Mouse (Mus musculus) midbrain, embryonic 13.5 days (tissue): ENCODE data around the gene Lrrc61. TPM values are rescaled to one million over a fixed set of nuclear protein-coding genes. Genes with fewer than 3 reads are reported as not detected.
"Not testable (repeated sequence)": the region's sequence is repeated elsewhere in the genome, so short reads cannot be mapped to it uniquely, and the experiment has no call there.

ENCODE experiments used
- ATAC-seq: fragments of 200-750 bp; cut with Nextera tagmentation; 2 replicates; pipeline ENCODE4 v1.8.0; 2017; ENCODE audit warnings: mild to moderate bottlenecking, moderate TSS enrichment, moderate library complexity
- H3K27ac ChIP-seq: fragments of 300-500 bp; sonication (generic); 2 replicates; pipeline ENCODE4 v1.5.1; 2015; ENCODE audit warnings: inconsistent platforms, mild to moderate bottlenecking, moderate library complexity
- H3K27me3 ChIP-seq: fragments of 300-500 bp; sonication (generic); 2 replicates; pipeline ENCODE4 v1.6.1; 2015; ENCODE audit warnings: mild to moderate bottlenecking, inconsistent platforms
- H3K36me3 ChIP-seq: fragments of 300-500 bp; sonication (generic); 2 replicates; pipeline ENCODE4 v1.6.1; 2015; ENCODE audit warnings: mild to moderate bottlenecking, inconsistent platforms
- H3K4me1 ChIP-seq: fragments of 300-500 bp; sonication (generic); replicated peaks from 2 replicates; pipeline ENCODE4 v1.6.1; 2015; ENCODE audit warnings: inconsistent platforms
- H3K4me2 ChIP-seq: fragments of 300-500 bp; sonication (generic); replicated peaks from 2 replicates; pipeline ENCODE4 v1.6.1; 2015; ENCODE audit warnings: moderate library complexity, mild to moderate bottlenecking, inconsistent platforms
- H3K4me3 ChIP-seq: fragments of 300-500 bp; sonication (generic); replicated peaks from 2 replicates; pipeline ENCODE4 v1.5.1; 2015; ENCODE audit warnings: mild to moderate bottlenecking, inconsistent platforms
- H3K9ac ChIP-seq: fragments of 300-500 bp; sonication (generic); replicated peaks from 2 replicates; pipeline ENCODE4 v1.6.1; 2015; ENCODE audit warnings: mild to moderate bottlenecking, inconsistent platforms
- H3K9me3 ChIP-seq: fragments of 300-500 bp; sonication (generic); 2 replicates; pipeline ENCODE4 v1.6.1; 2016; ENCODE audit warnings: mild to moderate bottlenecking, inconsistent platforms
- WGBS: fragments of 180-500 bp; shearing (Covaris S2); methylation state at CpG from one replicate; pipeline ENCODE4 v1.1.7; 2015; 5-methylcytosine and 5-hydroxymethylcytosine counted together
- polyA plus RNA-seq: library from polyadenylated mRNA; unstranded; fragments of >200 nt; fragmentation: Nextera tagmentation; extraction: Ambion mirVana; gene quantifications from 2 replicates; pipeline ENCODE4 v1.2.1, GENCODE M21; 2015

Lrrc61 gene
- polyA plus RNA-seq, result 20.8 and 21.2 TPM in 2 replicates

- H3K27ac ChIP-seq, result peak within 1 kb of the TSS; percentile 97
- H3K9ac ChIP-seq, result peak within 1 kb of the TSS; percentile 85
- peaks cover 21% of the 10 kb centered on the region for H3K4me1 ChIP-seq
- peaks cover 19% of the 10 kb centered on the region for H3K36me3 ChIP-seq
- peak within 1 kb of the TSS; percentile 74 for H3K4me2 ChIP-seq
- WGBS, result under 1% methylated on average over 39 of the region's 39 CpGs
- peak within 1 kb of the TSS; percentile 52 for H3K4me3 ChIP-seq
- ATAC-seq, result peak; percentile 93
- H3K9me3 ChIP-seq, result no peaks in the 10 kb centered on the region
- no peaks in the 10 kb centered on the region for H3K27me3 ChIP-seq
Observed at GRCm38 (mm10) chr6:48554280-48555103, at the start of gene Lrrc61. Gene Lrrc61, plus strand, starts transcription at chr6:48554796.

GRCm38 (mm10) chr6:48508087-48508486, 46.5 kb upstream of the Lrrc61 start:
- H3K36me3 ChIP-seq, result peaks cover 21% of the 10 kb centered on the region
- no peaks in the 10 kb centered on the region for H3K9me3 ChIP-seq
- no peak overlapping the region for H3K27ac ChIP-seq
- ATAC-seq, result no peak
- no peak overlapping the region for H3K9ac ChIP-seq
- H3K27me3 ChIP-seq, result no peaks in the 10 kb centered on the region
- peaks cover 14% of the 10 kb centered on the region for H3K4me1 ChIP-seq
- no peak overlapping the region for H3K4me2 ChIP-seq
- WGBS, result 86% methylated on average over 4 of the region's 4 CpGs
- no peak overlapping the region for H3K4me3 ChIP-seq

DNA sequence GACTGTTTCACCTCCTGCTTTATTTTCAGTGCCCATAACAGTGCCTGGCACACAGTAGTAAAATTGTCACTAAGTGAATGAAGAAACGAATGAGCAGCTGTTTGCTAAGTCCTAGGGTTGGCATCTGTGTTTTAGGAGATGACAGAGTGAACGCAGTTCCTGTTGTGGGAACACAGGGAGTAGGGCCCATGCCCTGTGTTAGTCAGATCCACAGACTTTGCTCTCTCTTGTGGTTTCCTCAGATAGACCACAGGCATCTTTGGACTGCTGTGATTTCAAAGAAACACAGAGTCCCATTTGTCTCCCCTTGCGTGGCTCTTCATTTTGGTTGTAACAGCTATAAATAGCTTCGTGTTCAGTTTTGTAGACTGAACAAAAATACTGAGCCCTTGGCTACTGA, 44.2 kb upstream of the Lrrc61 start:
- H3K36me3 ChIP-seq, result peaks cover 43% of the 10 kb centered on the region
- no peak overlapping the region for H3K9ac ChIP-seq
- no peaks in the 10 kb centered on the region for H3K9me3 ChIP-seq
- ATAC-seq, result no peak
- H3K4me3 ChIP-seq, result no peak overlapping the region
- peaks cover 4% of the 10 kb centered on the region; the same call in 1 of the 2 replicates for H3K4me1 ChIP-seq
- 90% methylated on average over 4 of the region's 4 CpGs for WGBS
- no peak overlapping the region for H3K27ac ChIP-seq
- no peaks in the 10 kb centered on the region for H3K27me3 ChIP-seq
- no peak overlapping the region for H3K4me2 ChIP-seq

- 86% methylated on average over 7 of the region's 7 CpGs for WGBS
Observed at GRCm38 (mm10) chr6:48511861-48512260, 42.7 kb upstream of the Lrrc61 start.

GRCm38 (mm10) chr6:48524882-48525281, 29.7 kb upstream of the Lrrc61 start:
- not testable (repeated sequence) for H3K9me3 ChIP-seq, ATAC-seq, H3K4me3 ChIP-seq, H3K4me1 ChIP-seq, H3K9ac ChIP-seq, H3K4me2 ChIP-seq, H3K27me3 ChIP-seq, H3K27ac ChIP-seq
- 97% methylated on average over 16 of the region's 16 CpGs for WGBS
- H3K36me3 ChIP-seq, result peaks cover 14% of the 10 kb centered on the region; the same call in 1 of the 2 replicates

More at GRCm38 (mm10) chr6:48511861-48512260, 42.7 kb upstream of the Lrrc61 start:
- Histone ChIP-seq H3K4me1 (no peaks in the 10 kb centered on the region), H3K4me3 (no peak overlapping the region), H3K9ac (no peak overlapping the region), H3K27ac (no peak overlapping the region), H3K9me3 (no peaks in the 10 kb centered on the region), H3K27me3 (no peaks in the 10 kb centered on the region), H3K36me3 (peaks cover 57% of the 10 kb centered on the region), H3K4me2 (no peak overlapping the region)
- ATAC-seq, result no peak

GRCm38 (mm10) chr6:48527901-48528300, 26.7 kb upstream of the Lrrc61 start:
- Histone ChIP-seq H3K4me3 (no peak overlapping the region), H3K9ac (no peak overlapping the region), H3K27me3 (no peaks in the 10 kb centered on the region), H3K4me1 (no peaks in the 10 kb centered on the region), H3K27ac (no peak overlapping the region), H3K9me3 (no peaks in the 10 kb centered on the region), H3K36me3 (peaks cover 26% of the 10 kb centered on the region; the same call in 1 of the 2 replicates), H3K4me2 (no peak overlapping the region)
- ATAC-seq, result no peak
- 72% methylated on average over 9 of the region's 9 CpGs for WGBS

GRCm38 (mm10) chr6:48529261-48529660, 25.3 kb upstream of the Lrrc61 start:
- H3K4me3 ChIP-seq, result no peak overlapping the region
- WGBS, result 76% methylated on average over 14 of the region's 14 CpGs
- no peak overlapping the region for H3K9ac ChIP-seq
- H3K36me3 ChIP-seq, result peaks cover 26% of the 10 kb centered on the region; the same call in 1 of the 2 replicates
- no peaks in the 10 kb centered on the region for H3K4me1 ChIP-seq
- no peak overlapping the region for H3K27ac ChIP-seq
- no peak for ATAC-seq
- H3K4me2 ChIP-seq, result no peak overlapping the region
- no peaks in the 10 kb centered on the region for H3K9me3 ChIP-seq
- no peaks in the 10 kb centered on the region for H3K27me3 ChIP-seq

DNA sequence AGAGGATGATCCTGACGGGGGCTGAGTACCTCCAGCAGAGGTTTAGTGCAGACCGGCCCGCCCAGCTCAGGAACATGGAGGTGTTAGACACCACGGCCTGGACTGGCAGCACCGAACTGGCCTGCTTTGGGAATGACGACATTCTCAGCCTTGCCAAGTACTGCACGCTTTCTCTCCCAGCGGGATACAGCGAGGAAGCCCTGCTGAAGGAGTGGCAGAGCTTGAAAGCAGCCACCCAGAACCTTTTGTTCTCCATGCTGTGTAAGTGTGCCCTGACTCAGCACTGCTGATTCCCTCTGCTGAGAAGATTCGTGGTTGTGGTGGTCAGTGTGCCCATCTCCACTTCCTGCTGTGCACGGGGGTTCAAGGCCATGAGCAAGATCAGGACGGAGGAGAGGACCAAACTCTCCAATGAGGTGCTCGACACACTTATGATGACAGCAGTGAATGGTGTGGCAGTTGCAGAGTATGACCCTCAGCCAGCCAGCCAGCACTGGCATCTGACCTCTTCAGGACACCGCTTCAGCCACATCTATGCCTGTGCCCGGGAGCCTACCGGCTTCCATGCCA, 24.6 kb upstream of the Lrrc61 start:
- Histone ChIP-seq H3K36me3 (peaks cover 26% of the 10 kb centered on the region; the same call in 1 of the 2 replicates), H3K9ac (no peak overlapping the region), H3K27ac (no peak overlapping the region), H3K4me2 (no peak overlapping the region), H3K27me3 (no peaks in the 10 kb centered on the region), H3K4me3 (no peak overlapping the region), H3K9me3 (no peaks in the 10 kb centered on the region), H3K4me1 (no peaks in the 10 kb centered on the region)
- no peak for ATAC-seq
- 87% methylated on average over 16 of the region's 16 CpGs for whole genome bisulfite sequencing

- no peaks in the 10 kb centered on the region for H3K9me3 ChIP-seq
- H3K27ac ChIP-seq, result no peak overlapping the region
- H3K4me2 ChIP-seq, result no peak overlapping the region
- no peaks in the 10 kb centered on the region for H3K4me1 ChIP-seq
- 0 out of 2 replicates have a peak overlapping the region, but pooled peaks have one; percentile 8 for H3K9ac ChIP-seq
- H3K27me3 ChIP-seq, result no peaks in the 10 kb centered on the region
- peaks cover 24% of the 10 kb centered on the region; the same call in 1 of the 2 replicates for H3K36me3 ChIP-seq
- H3K4me3 ChIP-seq, result no peak overlapping the region
- 74% methylated on average over 2 of the region's 2 CpGs for whole genome bisulfite sequencing
- ATAC-seq, result no peak
Observed at GRCm38 (mm10) chr6:48530862-48531261, 23.7 kb upstream of the Lrrc61 start.

DNA sequence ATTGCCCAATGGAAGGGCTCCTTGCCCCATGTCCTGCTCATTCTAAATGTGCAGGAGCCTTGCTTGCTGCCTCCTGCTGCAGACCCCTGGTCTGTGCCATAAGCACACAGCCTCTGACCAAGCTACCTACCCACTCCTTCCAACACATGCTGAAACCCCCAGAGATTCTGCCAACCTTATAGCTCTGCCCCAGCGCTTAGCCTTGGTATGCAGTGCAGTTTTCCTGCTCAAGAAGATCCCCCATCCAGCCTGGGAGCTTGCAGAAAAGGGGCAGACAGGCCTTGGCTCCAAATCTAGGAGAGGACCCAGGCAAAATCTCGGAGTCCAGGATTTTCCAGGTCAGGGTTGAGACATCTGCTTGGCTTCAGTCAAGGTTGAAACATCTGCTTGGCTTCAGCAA, 21.1 kb upstream of the Lrrc61 start:
- Histone ChIP-seq H3K4me2 (no peak overlapping the region), H3K9ac (no peak overlapping the region), H3K4me1 (peaks cover 15% of the 10 kb centered on the region), H3K27ac (no peak overlapping the region), H3K4me3 (no peak overlapping the region), H3K9me3 (no peaks in the 10 kb centered on the region), H3K27me3 (no peaks in the 10 kb centered on the region), H3K36me3 (peaks cover 21% of the 10 kb centered on the region; the same call in 1 of the 2 replicates)
- 72% methylated on average over 2 of the region's 2 CpGs for WGBS
- no peak for ATAC-seq

- ATAC-seq, result no peak
Observed at GRCm38 (mm10) chr6:48534913-48535312, 19.7 kb upstream of the Lrrc61 start.

GRCm38 (mm10) chr6:48536091-48536490, 18.5 kb upstream of the Lrrc61 start:
- no peak for ATAC-seq
- Histone ChIP-seq H3K27ac (no peak overlapping the region), H3K4me1 (peaks cover 28% of the 10 kb centered on the region), H3K36me3 (peaks cover 22% of the 10 kb centered on the region), H3K9ac (no peak overlapping the region; the same call in 1 of the 2 replicates), H3K9me3 (no peaks in the 10 kb centered on the region), H3K27me3 (no peaks in the 10 kb centered on the region), H3K4me3 (no peak overlapping the region), H3K4me2 (0 out of 2 replicates have a peak overlapping the region, but pooled peaks have one; percentile 82)
- WGBS, result 75% methylated on average over 4 of the region's 4 CpGs

More at GRCm38 (mm10) chr6:48534913-48535312, 19.7 kb upstream of the Lrrc61 start:
- Histone ChIP-seq H3K4me2 (no peak overlapping the region), H3K27me3 (no peaks in the 10 kb centered on the region), H3K4me1 (peaks cover 26% of the 10 kb centered on the region), H3K27ac (no peak overlapping the region), H3K9ac (no peak overlapping the region), H3K4me3 (no peak overlapping the region), H3K36me3 (peaks cover 16% of the 10 kb centered on the region), H3K9me3 (no peaks in the 10 kb centered on the region)
- 84% methylated on average over 8 of the region's 8 CpGs for WGBS
